Mouse (Mus musculus) intestine, embryonic 14.5 days (tissue): ENCODE measurements around the gene Kit. TPM values are rescaled to one million over a fixed set of nuclear protein-coding genes. Genes with fewer than 3 reads are reported as not detected.

Experiments
- ATAC-seq: fragments of 200-750 bp; cut with Nextera tagmentation; replicated peaks from 2 replicates; pipeline ENCODE4 v1.8.0; 2017; ENCODE audit warnings: low read depth, moderate number of reproducible peaks, moderate TSS enrichment, moderate library complexity; ENCODE audit not compliant: low FRiP score, low TSS enrichment
- DNase-seq: peaks from one replicate; pipeline ENCODE4 v3.0.0-alpha.2; 2018; ENCODE audit warnings: low spot score
- H3K27ac ChIP-seq: fragments of 300-500 bp; sonication (generic); 2 replicates; pipeline ENCODE4 v1.5.1; 2014; ENCODE audit warnings: low read depth, mild to moderate bottlenecking, control low read depth
- H3K27me3 ChIP-seq: fragments of 300-500 bp; sonication (generic); replicated peaks from 2 replicates; pipeline ENCODE4 v1.6.1; 2014; ENCODE audit warnings: low read length, control low read depth; ENCODE audit not compliant: control insufficient read depth, insufficient read depth
- H3K36me3 ChIP-seq: fragments of 300-500 bp; sonication (generic); 2 replicates; pipeline ENCODE4 v1.6.1; 2014; ENCODE audit warnings: low read length, control low read depth; ENCODE audit not compliant: control insufficient read depth, insufficient read depth
- H3K4me1 ChIP-seq: fragments of 300-500 bp; sonication (generic); replicated peaks from 2 replicates; pipeline ENCODE4 v1.6.1; 2014; ENCODE audit warnings: low read length, control low read depth, mixed read lengths; ENCODE audit not compliant: control insufficient read depth, insufficient read depth
- H3K4me2 ChIP-seq: fragments of 300-500 bp; sonication (generic); 2 replicates; pipeline ENCODE4 v1.6.1; 2014; ENCODE audit warnings: low read length
- H3K4me3 ChIP-seq: fragments of 300-500 bp; sonication (generic); 2 replicates; pipeline ENCODE4 v1.5.1; 2014; ENCODE audit warnings: low read depth, low read length, control low read depth, mixed read lengths
- H3K9ac ChIP-seq: fragments of 300-500 bp; sonication (generic); 2 replicates; pipeline ENCODE4 v1.6.1; 2014; ENCODE audit warnings: mild to moderate bottlenecking, low read length
- H3K9me3 ChIP-seq: fragments of 300-500 bp; sonication (generic); 2 replicates; pipeline ENCODE4 v1.6.1; 2016; ENCODE audit warnings: low read length, control low read depth; ENCODE audit not compliant: control insufficient read depth
- WGBS: fragments of 180-500 bp; shearing (Covaris S2); extraction: QIAGEN DNeasy Blood & Tissue Kit; methylation state at CpG from one replicate; pipeline ENCODE4 v1.1.7; 2014; 5-methylcytosine and 5-hydroxymethylcytosine counted together
- polyA plus RNA-seq: library from polyadenylated mRNA; unstranded; fragments of >200 nt; fragmentation: Nextera tagmentation; extraction: Ambion mirVana; gene quantifications from 2 replicates; pipeline ENCODE4 v1.2.1, GENCODE M21; 2014

Kit gene
- polyA plus RNA-seq, 1 experiment from 2014 or later = 42.8 TPM

GRCm38 (mm10) chr5:75662466-75662865 lies 87.8 kb downstream of the Kit start:
- no peak for ATAC-seq
- DNase-seq = no peak
- Histone ChIP-seq H3K27ac (no peak overlapping the region), H3K4me3 (no peak overlapping the region), H3K27me3 (no peaks in the 10 kb centered on the region), H3K9ac (no peak overlapping the region), H3K4me1 (no peaks in the 10 kb centered on the region), H3K36me3 (no peaks in the 10 kb centered on the region), H3K9me3 (no peaks in the 10 kb centered on the region), H3K4me2 (no peak overlapping the region)
- WGBS = 82% methylated on average over 12 of the region's 12 CpGs

DNA sequence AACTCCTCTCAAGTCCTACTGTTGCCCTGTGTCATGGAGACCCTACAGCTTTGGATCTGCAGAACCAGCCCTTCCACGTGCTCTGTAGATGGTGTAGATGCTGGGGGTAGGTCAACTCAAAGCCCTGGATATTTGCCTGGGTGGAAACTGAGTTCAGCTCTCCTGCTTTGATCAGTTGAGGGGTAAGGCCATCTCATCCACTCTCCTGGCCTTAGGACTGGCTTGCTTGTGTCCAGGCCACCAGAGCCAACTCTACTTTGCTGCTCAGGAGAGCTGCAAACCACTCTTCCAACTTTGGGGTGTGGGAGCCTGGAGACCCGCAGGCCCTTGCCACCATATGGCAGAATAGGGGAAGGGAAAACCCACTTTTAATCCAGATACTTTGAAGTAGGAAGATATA lies 89.1 kb downstream of the Kit start:
- H3K36me3 ChIP-seq = no peaks in the 10 kb centered on the region
- no peak overlapping the region for H3K4me3 ChIP-seq
- no peaks in the 10 kb centered on the region for H3K9me3 ChIP-seq
- H3K9ac ChIP-seq = no peak overlapping the region
- DNase-seq = no peak
- H3K4me1 ChIP-seq = no peaks in the 10 kb centered on the region
- no peak for ATAC-seq
- no peaks in the 10 kb centered on the region for H3K27me3 ChIP-seq
- 83% methylated on average over 2 of the region's 2 CpGs for WGBS
- no peak overlapping the region for H3K27ac ChIP-seq
- H3K4me2 ChIP-seq = no peak overlapping the region

DNA sequence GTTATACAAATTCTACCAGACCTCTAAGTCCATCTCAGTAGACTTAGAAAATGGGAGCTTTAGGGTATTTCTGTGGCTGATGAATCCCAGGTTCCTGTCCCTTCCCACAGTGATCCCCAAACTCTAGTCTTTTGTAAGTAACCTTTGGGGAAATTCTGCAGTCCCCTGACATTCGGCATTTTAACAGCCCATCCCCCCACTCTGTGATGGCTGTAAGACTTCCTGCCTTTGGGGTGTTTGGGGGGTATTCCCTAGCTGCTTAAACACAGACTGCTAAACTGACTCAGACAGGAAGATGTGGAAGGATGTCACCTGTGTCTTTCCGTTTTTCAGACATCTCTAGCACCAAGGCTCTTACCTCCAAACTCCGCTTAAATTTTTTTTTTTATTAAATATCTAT lies 92.4 kb downstream of the Kit start:
- no peak for DNase-seq
- Histone ChIP-seq H3K4me3 (no peak overlapping the region), H3K9me3 (peaks cover 3% of the 10 kb centered on the region; the same call in 1 of the 2 replicates), H3K36me3 (no peaks in the 10 kb centered on the region), H3K27me3 (no peaks in the 10 kb centered on the region), H3K27ac (no peak overlapping the region), H3K4me2 (no peak overlapping the region), H3K9ac (no peak overlapping the region), H3K4me1 (no peaks in the 10 kb centered on the region)
- ATAC-seq = no peak
- 59% methylated on average over 3 of the region's 3 CpGs for WGBS

GRCm38 (mm10) chr5:75671136-75671788 lies 96.5 kb downstream of the Kit start:
- Histone ChIP-seq H3K4me3 (no peak overlapping the region), H3K9me3 (peaks cover 3% of the 10 kb centered on the region; the same call in 1 of the 2 replicates), H3K36me3 (no peaks in the 10 kb centered on the region), H3K27me3 (no peaks in the 10 kb centered on the region), H3K27ac (no peak overlapping the region), H3K9ac (no peak overlapping the region), H3K4me1 (no peaks in the 10 kb centered on the region), H3K4me2 (no peak overlapping the region)
- DNase-seq = no peak
- ATAC-seq = no peak
- 89% methylated on average over 5 of the region's 5 CpGs for WGBS

DNA sequence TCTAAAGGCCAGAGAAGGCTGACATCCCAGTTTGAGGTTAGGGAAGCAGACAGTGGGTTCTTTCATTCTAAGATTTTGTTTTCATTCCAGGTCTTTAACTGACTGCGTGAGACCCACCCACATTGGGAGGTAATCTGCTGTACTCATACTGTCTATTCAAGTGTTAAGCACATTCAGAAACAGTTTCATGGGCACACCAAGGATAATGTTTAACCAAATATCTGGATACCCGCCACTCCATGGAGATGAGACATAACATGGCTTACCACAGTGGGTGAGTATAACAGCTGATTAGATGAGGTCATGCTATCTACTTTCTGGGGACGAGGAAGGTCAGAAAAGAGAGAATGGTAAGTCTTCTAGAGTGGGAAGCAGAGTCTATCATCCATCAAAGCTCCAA lies 101.3 kb downstream of the Kit start:
- H3K4me2 ChIP-seq = no peak overlapping the region
- H3K4me1 ChIP-seq = no peaks in the 10 kb centered on the region
- H3K27ac ChIP-seq = no peak overlapping the region
- 77% methylated on average over 3 of the region's 3 CpGs for WGBS
- H3K9me3 ChIP-seq = no peaks in the 10 kb centered on the region
- no peak overlapping the region for H3K4me3 ChIP-seq
- H3K36me3 ChIP-seq = no peaks in the 10 kb centered on the region
- no peaks in the 10 kb centered on the region for H3K27me3 ChIP-seq
- DNase-seq = no peak
- no peak for ATAC-seq
- no peak overlapping the region for H3K9ac ChIP-seq

GRCm38 (mm10) chr5:75679896-75680295 lies 105.2 kb downstream of the Kit start:
- no peaks in the 10 kb centered on the region for H3K4me1 ChIP-seq
- DNase-seq (no peak), ATAC-seq (no peak)
- H3K9me3 ChIP-seq = no peaks in the 10 kb centered on the region
- H3K9ac ChIP-seq = no peak overlapping the region
- no peak overlapping the region for H3K27ac ChIP-seq
- no peaks in the 10 kb centered on the region for H3K27me3 ChIP-seq
- 58% methylated on average over 3 of the region's 3 CpGs for WGBS
- H3K36me3 ChIP-seq = no peaks in the 10 kb centered on the region
- H3K4me3 ChIP-seq = no peak overlapping the region
- no peak overlapping the region for H3K4me2 ChIP-seq

GRCm38 (mm10) chr5:75695162-75695809 lies 120.6 kb downstream of the Kit start:
- Histone ChIP-seq H3K9me3 (no peaks in the 10 kb centered on the region), H3K4me2 (no peak overlapping the region), H3K27ac (no peak overlapping the region), H3K9ac (no peak overlapping the region), H3K36me3 (no peaks in the 10 kb centered on the region), H3K27me3 (no peaks in the 10 kb centered on the region), H3K4me1 (no peaks in the 10 kb centered on the region), H3K4me3 (no peak overlapping the region)
- no peak for DNase-seq
- WGBS = 75% methylated on average over 12 of the region's 12 CpGs
- no peak for ATAC-seq

DNA sequence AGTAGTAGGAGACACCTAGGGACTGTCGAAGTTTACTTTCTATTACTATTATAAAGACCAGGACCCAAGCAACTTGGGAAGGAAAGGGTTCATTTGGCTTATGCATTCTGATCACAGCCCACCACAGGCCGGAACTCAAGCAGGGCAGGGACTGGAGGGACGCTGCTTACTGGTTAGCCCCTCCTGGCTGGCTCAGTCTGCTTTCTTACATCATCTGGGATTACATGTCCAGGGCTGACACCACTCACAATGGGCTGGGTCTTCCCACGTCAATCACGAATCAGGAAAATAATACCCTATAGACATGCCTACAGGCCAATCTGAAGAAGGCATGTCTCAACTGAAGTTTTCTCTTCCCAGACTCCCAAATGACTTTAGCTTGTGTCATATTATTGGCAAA lies 122.2 kb downstream of the Kit start:
- H3K27ac ChIP-seq = no peak overlapping the region
- H3K27me3 ChIP-seq = no peaks in the 10 kb centered on the region
- H3K9ac ChIP-seq = no peak overlapping the region
- no peaks in the 10 kb centered on the region for H3K4me1 ChIP-seq
- no peaks in the 10 kb centered on the region for H3K36me3 ChIP-seq
- ATAC-seq (no peak), DNase-seq (no peak)
- 86% methylated on average over 5 of the region's 5 CpGs for WGBS
- H3K4me2 ChIP-seq = no peak overlapping the region
- no peak overlapping the region for H3K4me3 ChIP-seq
- H3K9me3 ChIP-seq = peaks cover under 1% of the 10 kb centered on the region; the same call in 1 of the 2 replicates

GRCm38 (mm10) chr5:75698556-75698955 lies 123.8 kb downstream of the Kit start:
- H3K36me3 ChIP-seq = no peaks in the 10 kb centered on the region
- H3K9ac ChIP-seq = no peak overlapping the region
- H3K27ac ChIP-seq = no peak overlapping the region
- DNase-seq = no peak
- H3K4me1 ChIP-seq = no peaks in the 10 kb centered on the region
- 85% methylated on average over 8 of the region's 8 CpGs for WGBS
- H3K27me3 ChIP-seq = no peaks in the 10 kb centered on the region
- ATAC-seq = no peak
- peaks cover 6% of the 10 kb centered on the region; the same call in 1 of the 2 replicates for H3K9me3 ChIP-seq
- no peak overlapping the region for H3K4me2 ChIP-seq
- no peak overlapping the region for H3K4me3 ChIP-seq
